Mouse (Mus musculus) stomach, postnatal 0 days (tissue): ENCODE results near the gene Nsun6.

ENCODE experiments used
- CTCF ChIP-seq: IDR thresholded peaks from 2 replicates; pipeline ENCODE4 v1.5.1; 2016; ENCODE audit warnings: antibody characterized with exemption, low read depth, mild to moderate bottlenecking, moderate library complexity
- EP300 ChIP-seq: optimal IDR thresholded peaks from 2 replicates; pipeline ENCODE3; 2016; ENCODE audit warnings: antibody characterized with exemption

DNA sequence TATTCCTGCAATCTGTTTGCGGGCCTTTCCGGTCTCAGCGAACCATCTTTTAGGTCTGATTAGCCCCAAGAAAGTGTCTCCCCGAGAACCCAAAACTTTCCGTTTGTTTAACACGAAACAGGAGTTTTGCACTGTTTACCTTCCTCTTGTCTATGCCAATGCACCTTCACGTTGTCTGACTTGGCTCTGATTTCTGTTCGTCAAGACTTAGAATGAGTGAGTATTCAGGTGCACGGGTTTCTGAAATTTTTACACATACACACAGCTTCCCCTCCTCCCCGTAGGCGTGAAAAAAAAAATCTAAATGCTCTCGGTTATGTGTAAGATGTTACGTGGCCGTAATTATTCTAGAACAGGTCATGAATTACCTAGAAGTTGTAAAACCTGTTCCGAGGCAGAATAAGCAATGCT, 877 bp upstream of the Nsun6 start:
- TF ChIP-seq CTCF, result no peak
- TF ChIP-seq EP300, result no peak
